Mouse (Mus musculus): Measurements from ENCODE around the gene Cdc42bpa. TPM values are rescaled to one million over a fixed set of nuclear protein-coding genes. Genes with fewer than 3 reads are reported as not detected.

Gene Cdc42bpa
- total RNA-seq (2021): 10 to 100 TPM; 21.7 to 21.9 TPM
- long read RNA-seq, experiment 1, partial matches to known transcripts: 0 of 2 reads
- long read RNA-seq, experiment 1, other reads (novel, unspliced or antisense): 2 of 2 reads
- long read RNA-seq, experiment 2, partial matches to known transcripts: 2 of 6 reads
- long read RNA-seq, experiment 2, other reads (novel, unspliced or antisense): 4 of 6 reads

GRCm38 (mm10) chr1:179959721-179960542 is at the start of gene Cdc42bpa:
Cdc42bpa (plus strand) TSS chr1:179960472.
- DNase-seq: peak; percentile 66 to 77
- intact Hi-C loops (cut with DNase I): no loop called here

- intact Hi-C loops (cut with DNase I): no loop called here
- DNase-seq: peak in 1 of 2 experiments; percentile 57
Observed at GRCm38 (mm10) chr1:179913471-179913870, 46.8 kb upstream of the Cdc42bpa start.

GRCm38 (mm10) chr1:179917036-179917435 is 43.2 kb upstream of the Cdc42bpa start:
- intact Hi-C loops (cut with DNase I): no loop called here
- DNase-seq: no peak

GRCm38 (mm10) chr1:179917481-179917880 is 42.8 kb upstream of the Cdc42bpa start:
- no peak for DNase-seq
- intact Hi-C loops (cut with DNase I): no loop called here

GRCm38 (mm10) chr1:179919656-179920436 is 40.4 kb upstream of the Cdc42bpa start:
- DNase-seq: peak in 1 of 2 experiments; percentile 14

GRCm38 (mm10) chr1:179923661-179924405 is 36.4 kb upstream of the Cdc42bpa start:
- intact Hi-C loops (cut with DNase I): no loop called here
- no peak for DNase-seq

More at GRCm38 (mm10) chr1:179919656-179920436, 40.4 kb upstream of the Cdc42bpa start:
- intact Hi-C loops (cut with DNase I): no loop called here

GRCm38 (mm10) chr1:179926240-179926639 is 34.0 kb upstream of the Cdc42bpa start:
- intact Hi-C loops (cut with DNase I): no loop called here
- no peak for DNase-seq

- DNase-seq: no peak
- intact Hi-C loops (cut with DNase I): no loop called here
Observed at GRCm38 (mm10) chr1:179927102-179927501, 33.2 kb upstream of the Cdc42bpa start.

- DNase-seq: no peak
- intact Hi-C loops (cut with DNase I): no loop called here
Observed at GRCm38 (mm10) chr1:179928822-179929221, 31.4 kb upstream of the Cdc42bpa start.

- DNase-seq: no peak
- intact Hi-C loops (cut with DNase I): no loop called here
Observed at GRCm38 (mm10) chr1:179931247-179931646, 29.0 kb upstream of the Cdc42bpa start.

GRCm38 (mm10) chr1:179934064-179934463 is 26.2 kb upstream of the Cdc42bpa start:
- no peak for DNase-seq
- intact Hi-C loops (cut with DNase I): no loop called here

- intact Hi-C loops (cut with DNase I): no loop called here
- no peak for DNase-seq
Observed at GRCm38 (mm10) chr1:179940071-179940786, 20.0 kb upstream of the Cdc42bpa start.

GRCm38 (mm10) chr1:179940787-179941352 is 19.4 kb upstream of the Cdc42bpa start:
- intact Hi-C loops (cut with DNase I): no loop called here
- no peak for DNase-seq

- intact Hi-C loops (cut with DNase I): no loop called here
Observed at GRCm38 (mm10) chr1:179945017-179945416, 15.3 kb upstream of the Cdc42bpa start.

GRCm38 (mm10) chr1:179946616-179947015 is 13.7 kb upstream of the Cdc42bpa start:
- no peak for DNase-seq
- intact Hi-C loops (cut with DNase I): no loop called here

More at GRCm38 (mm10) chr1:179945017-179945416, 15.3 kb upstream of the Cdc42bpa start:
- DNase-seq: no peak

- intact Hi-C loops (cut with DNase I): no loop called here
- no peak for DNase-seq
Observed at GRCm38 (mm10) chr1:179947653-179948052, 12.6 kb upstream of the Cdc42bpa start.

- intact Hi-C loops (cut with DNase I): no loop called here
- no peak for DNase-seq
Observed at GRCm38 (mm10) chr1:179951597-179951996, 8.7 kb upstream of the Cdc42bpa start.

GRCm38 (mm10) chr1:179953251-179953650 is 7.0 kb upstream of the Cdc42bpa start:
- no peak for DNase-seq
- intact Hi-C loops (cut with DNase I): no loop called here

- no peak for DNase-seq
- intact Hi-C loops (cut with DNase I): no loop called here
Observed at GRCm38 (mm10) chr1:179957431-179957830, 2.8 kb upstream of the Cdc42bpa start.
